Mouse (Mus musculus) adrenal gland, adult (tissue): ENCODE results near the gene Mphosph9.
"Not testable (repeated sequence)": the region's sequence is repeated elsewhere in the genome, so short reads cannot be mapped to it uniquely, and the experiment has no call there.

Experiments
- DNase-seq, 2 experiments: peaks; one replicate each; pipeline ENCODE4 v3.0.0; 2022 to 2023; ENCODE audit warnings: low spot score in 1 of 2; ENCODE audit not compliant: inconsistent age in 2 of 2

Gene Mphosph9

DNA sequence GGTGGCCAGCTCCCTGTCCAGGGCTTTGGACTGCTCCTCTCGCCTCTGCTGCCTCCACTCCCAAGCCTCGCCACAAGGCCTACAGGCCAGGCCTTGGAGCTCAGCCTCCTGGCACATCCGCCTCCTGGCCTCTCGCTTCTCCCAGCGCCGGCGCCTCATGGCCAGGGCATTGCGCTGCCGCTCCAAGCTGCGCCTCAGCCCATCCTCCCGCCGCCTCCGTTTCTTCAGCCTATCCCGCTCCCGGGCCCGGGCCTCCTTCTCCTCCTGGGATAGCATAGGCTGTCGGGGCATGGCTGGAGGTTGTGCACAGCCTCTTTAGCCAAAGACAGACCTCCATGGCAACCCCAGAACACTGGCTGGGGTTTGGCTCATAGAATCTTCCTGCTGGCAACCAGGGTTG lies 21.4 kb upstream of the Mphosph9 start:
- DNase-seq = peak; percentile 64 to 83

DNA sequence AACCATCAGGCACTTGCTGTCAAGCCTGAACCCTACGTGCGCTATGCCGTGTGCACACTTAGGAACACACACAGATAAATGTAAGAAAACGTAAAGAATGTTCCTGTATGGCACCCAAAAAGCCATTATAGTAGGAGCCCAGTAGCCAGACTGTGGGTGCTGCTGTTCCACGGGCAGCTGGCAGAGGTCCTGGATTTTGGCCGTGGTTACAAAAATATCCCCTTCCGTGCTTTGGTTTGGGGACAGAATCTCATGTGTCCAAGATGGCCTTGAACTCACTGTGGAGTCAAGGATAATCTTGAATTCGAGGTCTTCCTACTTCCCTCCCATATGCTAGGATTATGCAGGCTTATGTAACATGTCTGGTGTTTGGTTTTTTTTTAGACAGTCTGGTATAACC lies 15.1 kb upstream of the Mphosph9 start:
- DNase-seq = peak; percentile 56 to 66

DNA sequence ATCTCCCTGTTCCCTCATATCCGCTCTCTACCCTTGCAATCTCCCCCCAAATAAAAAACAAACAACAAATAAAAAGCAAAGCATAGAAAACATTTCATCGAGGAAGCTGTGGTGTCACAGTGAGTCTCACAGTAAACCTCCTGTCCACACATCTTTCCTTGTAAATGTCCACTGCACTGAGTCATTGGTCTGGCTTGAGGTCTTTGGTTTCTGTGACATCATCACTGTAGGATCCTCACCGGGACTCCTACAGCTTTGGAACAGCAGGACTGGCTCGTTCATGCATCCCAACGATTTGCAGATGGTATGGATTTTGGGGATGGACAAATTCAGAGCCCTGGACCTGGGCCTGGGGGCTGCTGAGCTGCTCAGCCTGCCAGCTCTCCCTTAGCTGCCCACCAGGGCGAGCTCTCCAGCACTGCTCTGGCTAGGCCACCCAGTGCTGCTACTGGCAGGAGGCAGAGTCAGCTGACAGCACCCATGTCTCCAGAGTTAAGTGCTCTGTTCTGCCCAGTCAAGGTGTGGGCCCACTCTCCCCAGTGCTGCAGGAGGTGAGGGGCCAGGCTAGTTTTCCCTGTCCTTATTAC lies 14.1 kb upstream of the Mphosph9 start:
- peak; percentile 56 to 70 for DNase-seq

DNA sequence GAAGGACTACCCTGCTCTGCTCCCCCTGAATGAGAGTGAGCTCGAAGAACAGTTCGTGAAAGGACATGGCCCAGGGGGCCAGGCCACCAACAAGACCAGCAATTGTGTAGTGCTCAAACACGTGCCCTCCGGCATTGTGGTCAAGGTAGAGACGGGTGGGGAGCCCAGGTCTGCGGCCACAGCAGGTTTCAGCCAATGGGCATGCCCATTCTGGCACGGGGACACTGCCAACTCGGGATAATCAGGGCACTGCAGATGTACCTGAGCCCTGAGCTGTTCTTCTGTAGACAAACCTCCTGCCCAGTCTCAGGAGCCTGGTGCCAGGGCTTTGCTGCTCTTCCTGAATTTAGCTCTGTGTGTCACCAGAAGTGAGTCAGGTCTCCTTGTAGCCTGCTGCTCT lies 11.0 kb upstream of the Mphosph9 start:
- DNase-seq = no peak

DNA sequence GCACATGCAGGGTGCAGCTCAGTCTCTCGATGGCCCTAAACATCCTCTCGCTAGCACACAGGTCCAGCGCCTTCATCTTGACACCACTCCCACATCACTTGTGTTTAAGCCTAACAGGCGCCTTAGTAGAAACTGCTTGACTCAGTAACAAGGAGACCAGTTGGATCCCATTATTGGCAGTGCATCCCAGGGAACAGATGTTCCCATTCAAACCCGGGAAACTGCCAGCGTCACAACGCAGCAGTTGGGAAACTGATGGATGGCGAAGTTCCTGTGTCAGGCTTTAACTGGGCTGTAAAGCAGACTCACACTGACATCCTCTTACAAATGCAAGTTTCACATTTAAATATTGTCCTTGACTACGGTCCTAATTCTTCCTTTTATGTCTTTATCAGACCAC lies 10.1 kb upstream of the Mphosph9 start:
- no peak for DNase-seq

DNA sequence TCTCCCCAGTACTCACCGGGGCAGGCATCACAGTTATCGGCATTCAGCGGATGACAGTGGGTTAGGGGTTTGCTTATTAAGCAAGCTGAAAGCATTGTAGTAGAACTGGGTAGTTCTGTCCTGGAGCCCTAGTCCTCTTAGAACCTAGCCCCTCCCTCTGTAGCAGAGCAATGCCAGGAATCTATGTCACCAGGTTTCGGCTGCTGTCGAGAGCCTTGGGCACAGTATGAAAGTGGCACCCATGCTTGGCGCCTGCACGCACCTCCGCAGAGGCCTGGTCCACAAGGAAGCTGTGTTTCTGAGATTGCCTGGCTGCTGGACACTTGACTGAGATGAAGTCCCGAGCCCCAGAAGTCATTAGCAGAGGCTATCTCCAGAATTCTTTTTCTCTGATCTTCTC lies 9.3 kb upstream of the Mphosph9 start:
- no peak for DNase-seq

DNA sequence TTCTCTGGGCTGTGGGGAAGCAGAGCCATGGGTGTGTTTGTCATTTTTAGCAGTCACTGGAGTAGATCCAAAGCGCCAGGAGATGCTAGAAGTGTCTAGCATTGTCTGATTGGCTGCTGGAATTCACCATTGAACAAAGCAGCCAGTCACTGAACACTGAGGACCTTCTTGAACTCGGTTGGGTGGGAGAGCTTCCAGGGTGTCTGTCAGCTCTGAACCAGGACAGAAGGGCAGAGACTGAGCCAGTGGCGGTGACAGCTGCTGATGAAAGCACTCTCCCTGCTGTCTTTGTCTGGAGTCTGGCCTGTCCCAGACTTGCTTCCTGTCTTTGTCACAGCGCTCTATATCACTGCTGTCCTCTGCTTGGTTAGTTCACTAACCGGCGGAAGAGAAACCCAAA lies 6.6 kb upstream of the Mphosph9 start:
- DNase-seq = peak in 1 of 2 experiments; percentile 45

DNA sequence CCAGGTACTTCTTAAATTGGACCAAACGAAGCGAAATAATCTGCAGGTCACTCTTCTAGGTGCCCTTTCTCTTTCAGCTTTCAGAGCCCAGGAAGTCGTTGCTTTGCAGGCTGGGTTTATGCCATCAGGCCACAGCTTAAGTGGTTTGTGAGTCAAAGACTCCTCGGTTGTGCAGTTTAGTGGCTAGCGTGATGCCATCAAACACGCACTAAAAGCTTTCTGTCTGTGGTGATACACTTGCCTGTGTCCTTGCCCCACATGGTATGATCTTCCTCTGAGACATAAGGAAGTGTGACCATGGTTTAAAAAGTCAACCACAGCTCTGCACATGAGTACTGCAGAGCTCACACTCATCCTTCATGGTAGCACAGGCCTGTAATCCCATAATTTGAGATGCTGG lies 2.3 kb upstream of the Mphosph9 start:
- no peak for DNase-seq

DNA sequence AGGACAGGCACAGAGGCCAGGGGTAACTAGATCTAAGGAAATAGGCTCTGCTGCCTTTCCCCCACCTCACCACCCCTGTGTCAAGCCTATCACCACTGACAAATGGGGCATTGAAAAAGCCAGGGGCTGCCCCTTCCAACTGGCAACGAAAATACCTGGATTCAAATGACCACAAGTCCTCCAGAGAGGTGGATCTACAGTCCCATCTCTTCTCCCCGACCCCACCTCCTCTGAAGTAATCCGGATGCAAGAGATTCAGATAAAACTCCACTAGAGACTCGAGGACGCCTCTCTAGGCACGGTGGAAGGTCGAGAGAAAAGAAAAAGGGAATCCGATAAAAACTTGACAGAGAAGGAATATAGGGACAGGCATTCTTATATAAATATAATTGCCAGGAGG lies 943 bp downstream of the Mphosph9 start:
- DNase-seq = no peak

DNA sequence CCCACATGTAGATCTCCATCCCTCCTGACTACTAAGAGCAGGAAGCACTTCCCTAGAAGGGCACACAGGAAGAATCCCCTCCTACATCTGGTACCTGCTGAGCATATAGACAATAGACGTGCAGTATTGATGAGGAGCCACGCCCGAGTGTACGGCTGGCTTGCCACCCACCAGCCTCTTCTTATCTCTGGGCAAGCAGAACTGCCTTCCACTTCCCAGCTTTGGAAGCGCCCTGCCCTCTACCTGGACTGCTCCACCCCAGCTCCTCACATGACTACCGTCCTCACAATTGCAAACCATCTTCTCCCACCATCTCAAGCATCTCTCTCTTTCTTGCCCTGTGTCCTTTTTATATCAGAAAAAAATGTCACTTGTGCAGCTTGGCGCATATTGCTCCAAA lies 10.1 kb downstream of the Mphosph9 start:
- DNase-seq = no peak

DNA sequence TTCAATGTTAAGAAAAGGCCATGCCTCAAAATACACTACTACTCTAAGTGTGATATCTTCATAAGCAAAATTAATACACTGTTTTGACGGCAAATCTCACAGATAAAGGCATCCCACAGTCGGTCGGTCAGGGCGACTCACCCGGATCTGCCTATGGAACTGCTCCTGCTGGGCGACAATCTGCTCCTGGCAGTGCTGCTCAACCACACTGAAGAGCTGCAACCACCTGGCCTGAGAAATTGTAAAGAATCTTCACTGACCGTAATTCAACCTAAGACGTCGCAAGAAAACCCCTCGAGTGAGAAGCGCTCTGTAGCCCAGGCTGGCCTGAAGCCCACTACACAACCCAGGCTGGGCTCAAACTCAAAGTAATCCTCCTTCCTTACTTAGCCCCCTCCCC lies 11.8 kb downstream of the Mphosph9 start:
- no peak for DNase-seq

DNA sequence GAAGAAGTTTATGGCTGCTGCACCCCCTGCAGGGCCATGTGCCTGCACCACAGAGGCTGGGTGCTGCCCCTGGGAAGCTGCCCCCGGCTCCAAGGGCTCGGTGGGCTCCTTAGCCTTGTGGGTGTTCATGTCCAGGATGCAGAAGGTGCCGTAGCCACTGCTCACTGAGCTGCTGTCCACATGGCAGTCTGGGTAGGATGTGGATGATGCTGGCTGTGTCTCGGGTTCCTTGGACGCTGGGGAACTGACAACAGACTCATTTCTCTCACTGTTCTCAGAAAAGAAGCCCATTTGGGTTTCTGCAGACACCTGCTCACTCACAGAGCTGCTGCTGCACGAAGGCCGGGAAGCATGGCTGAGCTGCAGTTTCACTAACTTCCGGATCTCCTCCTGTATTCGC lies 12.3 kb downstream of the Mphosph9 start:
- DNase-seq = no peak

DNA sequence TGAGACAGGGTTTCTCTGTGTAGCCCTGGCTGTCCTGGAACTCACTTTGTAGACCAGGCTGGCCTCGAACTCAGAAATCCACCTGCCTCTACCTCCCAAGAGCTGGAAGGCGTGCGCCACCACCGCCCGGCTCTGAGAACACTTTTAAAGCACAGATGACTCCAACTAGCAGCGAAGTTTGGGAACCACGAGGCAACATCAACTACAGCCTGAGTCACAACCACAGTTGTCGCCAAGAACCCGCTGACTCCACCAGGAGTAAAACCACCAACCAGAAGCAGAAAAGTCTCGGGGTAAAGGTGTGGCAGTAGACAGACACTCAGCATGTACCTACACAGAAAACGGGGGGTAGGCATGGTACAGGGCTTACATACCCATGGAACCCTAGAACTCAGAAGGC lies 17.7 kb downstream of the Mphosph9 start:
- no peak for DNase-seq

DNA sequence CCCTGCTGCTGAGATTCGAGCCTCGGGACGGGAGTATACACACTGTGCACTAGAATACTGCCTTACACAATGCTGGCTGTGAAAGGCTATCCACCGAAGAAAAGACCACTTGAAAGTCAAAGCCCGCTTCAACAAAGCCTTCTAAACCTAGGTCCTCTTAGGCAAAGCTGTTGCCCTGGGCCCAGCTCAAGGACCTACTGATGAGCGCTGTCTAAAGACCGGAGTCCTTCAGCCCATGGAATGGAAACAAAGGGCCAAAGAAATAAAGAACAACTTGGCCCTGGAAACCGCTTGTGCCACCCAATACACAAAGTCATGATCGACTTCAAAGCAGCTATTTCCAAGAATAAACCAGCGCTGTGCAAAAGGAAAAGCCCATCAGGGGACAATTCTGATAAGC lies 18.6 kb downstream of the Mphosph9 start:
- DNase-seq = peak in 1 of 2 experiments; percentile 61

DNA sequence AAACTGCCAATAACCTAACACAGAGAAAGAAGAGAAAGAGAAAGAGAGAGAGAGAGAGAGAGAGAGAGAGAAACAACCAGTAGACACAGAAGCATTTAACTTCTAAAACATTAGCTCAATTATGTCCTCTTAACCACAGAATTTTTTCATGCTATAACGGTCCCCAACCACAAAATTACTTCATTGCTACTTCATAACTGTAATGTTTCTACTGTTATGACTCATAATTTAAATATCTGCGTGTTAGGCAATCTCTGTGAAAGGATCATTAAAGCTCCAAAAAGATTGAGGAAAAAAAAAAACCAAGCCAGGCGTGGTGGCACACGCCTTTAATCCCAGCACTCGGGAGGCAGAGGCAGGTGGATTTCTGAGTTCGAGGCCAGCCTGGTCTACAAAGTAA lies 24.9 kb downstream of the Mphosph9 start:
- DNase-seq = not testable (repeated sequence)

DNA sequence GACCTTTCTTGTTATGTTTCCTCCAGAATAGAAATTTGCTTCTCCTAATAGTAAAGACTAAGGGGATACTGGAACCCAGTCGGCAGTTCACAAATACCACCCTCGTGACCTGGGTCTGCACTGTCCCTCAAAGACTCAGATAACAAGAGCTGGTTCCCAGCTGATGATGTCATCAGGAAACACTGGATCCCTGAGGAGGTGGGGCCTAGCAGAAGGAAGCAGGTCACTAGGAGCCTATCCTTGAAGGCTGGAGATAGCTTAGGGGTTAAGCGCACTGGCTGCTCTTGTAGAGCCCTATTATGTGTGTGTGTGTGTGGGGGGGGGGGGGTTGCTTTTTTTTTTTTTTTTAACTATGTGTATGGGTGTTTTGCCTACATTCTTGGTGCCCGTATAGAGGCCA lies 27.6 kb downstream of the Mphosph9 start:
- DNase-seq = peak in 1 of 2 experiments; percentile 42

DNA sequence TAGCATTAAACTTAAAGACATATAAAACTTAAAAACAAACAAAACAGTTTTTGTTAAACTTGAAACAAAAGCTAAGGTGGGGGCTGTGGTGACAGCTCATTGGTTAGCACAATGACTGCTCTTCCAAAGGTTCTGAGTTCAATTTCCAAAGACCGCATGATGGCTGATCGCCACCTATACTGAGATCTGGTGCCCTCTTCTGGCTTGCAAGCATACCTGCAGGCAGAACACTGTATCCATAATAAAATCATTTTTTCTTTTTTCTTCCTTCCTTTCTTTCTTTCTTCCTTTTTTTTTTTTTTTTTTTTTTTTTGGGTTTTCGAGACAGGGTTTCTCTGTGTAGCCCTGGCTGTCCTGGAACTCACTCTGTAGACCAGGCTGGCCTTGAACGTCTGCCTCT lies 28.5 kb downstream of the Mphosph9 start:
- peak in 1 of 2 experiments; percentile 45 for DNase-seq

DNA sequence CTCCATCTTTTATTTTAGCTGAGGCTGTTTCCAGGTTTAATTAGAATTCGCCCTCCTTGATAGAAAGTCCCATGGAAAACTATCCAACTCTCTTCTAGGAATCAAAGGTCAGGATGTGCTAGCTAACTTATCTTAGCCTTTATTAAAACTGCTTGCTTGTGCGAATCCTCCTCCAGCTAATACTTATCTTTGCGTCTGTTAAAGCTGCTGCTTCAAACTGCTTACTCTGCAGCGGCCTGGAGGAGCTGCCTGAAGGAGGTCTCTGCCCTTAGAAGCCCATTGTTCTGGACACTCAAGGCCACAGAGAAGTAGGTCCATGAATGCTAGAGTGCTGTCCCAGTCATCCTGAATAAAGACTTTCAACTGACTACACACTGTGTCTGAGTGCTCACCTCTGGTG lies 31.3 kb downstream of the Mphosph9 start:
- DNase-seq = no peak

DNA sequence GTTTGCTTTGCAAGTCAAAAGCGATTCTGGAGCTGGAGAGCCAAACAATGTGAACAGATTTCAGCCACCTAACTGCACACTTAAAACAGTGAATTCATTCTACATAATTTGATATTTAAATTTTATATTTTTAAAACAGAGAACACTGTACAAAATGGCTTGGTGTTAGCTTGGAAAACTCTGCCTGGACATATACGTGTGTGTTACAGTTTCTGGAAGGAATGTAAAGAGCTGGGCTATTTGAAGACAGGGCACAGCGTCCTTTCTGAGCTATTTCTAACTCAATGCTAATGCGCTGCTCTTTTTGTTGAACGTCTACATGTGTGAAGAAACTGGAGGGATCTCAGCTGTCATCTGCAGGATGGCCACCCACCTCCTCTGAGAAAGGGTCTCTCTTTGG lies 33.8 kb downstream of the Mphosph9 start:
- no peak for DNase-seq

DNA sequence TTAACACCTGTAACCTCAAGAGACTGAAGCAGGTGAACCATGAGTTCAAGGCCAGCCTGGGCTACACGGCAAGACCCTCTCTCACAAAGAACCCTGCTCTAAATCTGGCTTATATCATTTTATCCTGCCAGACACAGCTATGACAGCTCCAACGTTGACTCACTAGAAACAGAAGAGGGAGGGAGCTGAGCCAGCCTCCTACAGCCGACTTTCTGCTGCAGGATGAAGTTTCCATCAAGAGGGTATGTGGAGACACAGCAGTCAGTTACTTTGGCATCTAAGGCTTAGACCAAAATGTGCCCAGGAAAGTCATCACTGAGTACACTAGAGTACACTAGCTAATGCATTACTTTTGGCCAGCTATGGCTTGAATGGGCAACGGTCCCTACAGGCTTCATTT lies 37.6 kb downstream of the Mphosph9 start:
- no peak for DNase-seq

DNA sequence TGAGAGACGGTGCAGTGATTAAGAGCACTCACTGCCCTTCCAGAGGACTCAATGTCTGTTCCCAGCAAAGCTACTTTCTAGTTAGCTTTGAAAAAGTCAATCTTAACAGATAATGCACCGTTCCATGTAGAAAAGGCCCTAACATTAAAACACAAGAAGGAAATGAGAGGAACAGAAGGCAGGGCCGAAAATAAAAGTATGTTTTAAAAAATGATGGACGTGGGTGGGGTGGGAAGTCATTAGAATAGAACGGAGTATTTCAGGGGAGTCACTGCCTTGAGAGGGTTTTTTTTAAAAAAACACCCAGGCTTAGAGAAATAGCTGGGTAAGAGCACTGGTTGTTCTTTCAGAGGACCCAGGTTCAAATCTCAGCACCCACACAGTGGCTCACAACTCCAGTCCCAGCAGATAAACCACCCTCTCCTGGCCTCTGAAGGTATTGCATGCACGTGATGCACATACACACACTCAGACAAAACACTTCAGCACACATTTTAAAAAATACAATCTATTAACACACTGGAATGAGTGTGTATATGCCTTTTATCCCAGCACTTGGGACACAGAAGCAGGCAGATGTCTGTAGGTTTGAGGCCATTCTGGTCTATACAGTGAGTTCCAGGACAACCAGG lies 40.0 kb downstream of the Mphosph9 start:
- DNase-seq = no peak

DNA sequence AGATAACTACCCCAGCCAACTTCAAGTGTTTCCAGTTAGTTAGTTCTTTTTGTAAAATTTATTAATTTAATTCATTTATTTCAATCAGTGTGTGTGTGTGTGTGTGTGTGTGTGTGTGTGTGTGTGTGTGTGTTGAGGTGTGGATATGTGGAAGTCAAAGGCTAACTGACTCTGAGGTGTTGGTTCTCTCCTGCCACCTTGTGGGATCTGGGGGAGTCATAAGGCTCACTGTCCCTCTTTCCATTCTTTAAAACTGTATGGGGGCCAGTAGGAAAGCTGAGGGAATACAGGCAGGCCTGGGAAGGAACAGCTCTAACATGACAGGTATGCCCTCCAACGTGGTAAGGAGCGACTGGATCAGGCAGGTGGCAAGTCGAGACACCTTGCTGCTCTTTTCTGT lies 43.4 kb downstream of the Mphosph9 start:
- DNase-seq = no peak

DNA sequence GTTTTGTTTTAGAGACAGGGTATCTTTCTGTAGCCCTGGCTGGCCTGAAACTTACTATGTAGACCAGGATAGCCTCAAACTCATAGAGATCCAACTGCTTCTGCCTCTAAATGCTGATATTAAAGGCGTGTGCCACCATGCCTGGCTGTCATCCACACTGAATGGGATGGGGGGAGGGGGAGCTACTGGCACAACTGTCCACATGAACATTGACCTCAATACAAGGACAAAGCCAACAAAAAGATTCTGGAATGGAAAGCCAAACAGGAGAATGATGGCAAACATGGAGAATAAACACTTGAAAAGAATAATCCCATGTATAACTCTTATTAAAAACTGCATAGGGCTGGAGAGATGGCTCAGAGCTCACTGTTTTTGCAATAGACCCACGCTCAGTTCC lies 44.9 kb downstream of the Mphosph9 start:
- no peak for DNase-seq
